Mouse (Mus musculus) embryonic facial prominence, embryonic 13.5 days (tissue): ENCODE measurements around the gene Dlst. TPM values are rescaled to one million over a fixed set of nuclear protein-coding genes. Genes with fewer than 3 reads are reported as not detected.

Experiments used
- ATAC-seq: fragments of 200-750 bp; cut with Nextera tagmentation; 2 replicates; pipeline ENCODE4 v1.8.0; 2017; ENCODE audit warnings: low read depth; ENCODE audit not compliant: insufficient number of reproducible peaks, insufficient read depth, low FRiP score, low TSS enrichment
- H3K27ac ChIP-seq: fragments of 300-500 bp; sonication (generic); 2 replicates; pipeline ENCODE4 v1.5.1; 2015; ENCODE audit warnings: moderate library complexity, mild to moderate bottlenecking, inconsistent platforms
- H3K27me3 ChIP-seq: fragments of 300-500 bp; sonication (generic); 2 replicates; pipeline ENCODE4 v1.6.1; 2015; ENCODE audit warnings: mild to moderate bottlenecking, inconsistent platforms
- H3K36me3 ChIP-seq: fragments of 300-500 bp; sonication (generic); 2 replicates; pipeline ENCODE4 v1.6.1; 2015; ENCODE audit warnings: mild to moderate bottlenecking, inconsistent platforms
- H3K4me1 ChIP-seq: fragments of 300-500 bp; sonication (generic); 2 replicates; pipeline ENCODE4 v1.6.1; 2015; ENCODE audit warnings: inconsistent platforms
- H3K4me2 ChIP-seq: fragments of 300-500 bp; sonication (generic); 2 replicates; pipeline ENCODE4 v1.6.1; 2015; ENCODE audit warnings: moderate library complexity, mild to moderate bottlenecking, inconsistent platforms
- H3K4me3 ChIP-seq: fragments of 300-500 bp; sonication (generic); 2 replicates; pipeline ENCODE4 v1.5.1; 2015; ENCODE audit warnings: mild to moderate bottlenecking, inconsistent platforms
- H3K9ac ChIP-seq: fragments of 300-500 bp; sonication (generic); 2 replicates; pipeline ENCODE4 v1.6.1; 2015; ENCODE audit warnings: mild to moderate bottlenecking, inconsistent platforms
- H3K9me3 ChIP-seq: fragments of 300-500 bp; sonication (generic); 2 replicates; pipeline ENCODE4 v1.6.1; 2016; ENCODE audit warnings: inconsistent platforms
- WGBS: fragments of 180-500 bp; shearing (Covaris S2); methylation state at CpG from one replicate; pipeline ENCODE4 v1.1.7; 2015; ENCODE audit warnings: mixed read lengths; 5-methylcytosine and 5-hydroxymethylcytosine counted together
- polyA plus RNA-seq: library from polyadenylated mRNA; unstranded; fragments of >200 nt; fragmentation: Nextera tagmentation; extraction: Ambion mirVana; gene quantifications from 2 replicates; pipeline ENCODE4 v1.2.1, GENCODE M21; 2015

Dlst gene
- polyA plus RNA-seq, 1 experiment from 2014 or later, result 108 TPM

GRCm38 (mm10) chr12:85174016-85174415 is 63.4 kb downstream of the Dlst start:
- no peak overlapping the region for H3K27ac ChIP-seq
- no peak overlapping the region for H3K4me3 ChIP-seq
- peaks cover 15% of the 10 kb centered on the region for H3K27me3 ChIP-seq
- ATAC-seq, result no peak
- no peaks in the 10 kb centered on the region for H3K9me3 ChIP-seq
- WGBS, result 67% methylated on average over 7 of the region's 7 CpGs
- H3K4me1 ChIP-seq, result peaks cover 59% of the 10 kb centered on the region
- no peaks in the 10 kb centered on the region; the same call in 1 of the 2 replicates for H3K36me3 ChIP-seq
- 0 out of 2 replicates have a peak overlapping the region, but pooled peaks have one; percentile 12 for H3K9ac ChIP-seq
- H3K4me2 ChIP-seq, result peak overlapping the region; percentile 65

GRCm38 (mm10) chr12:85175087-85175675 is 64.5 kb downstream of the Dlst start:
- ATAC-seq, result no peak
- Histone ChIP-seq H3K36me3 (no peaks in the 10 kb centered on the region; the same call in 1 of the 2 replicates), H3K4me1 (peaks cover 48% of the 10 kb centered on the region), H3K27me3 (peaks cover 22% of the 10 kb centered on the region), H3K4me3 (peak overlapping the region; percentile 41), H3K4me2 (peak overlapping the region; percentile 65), H3K9me3 (no peaks in the 10 kb centered on the region), H3K9ac (peak overlapping the region; percentile 63), H3K27ac (peak overlapping the region; percentile 60)
- 47% methylated on average over 16 of the region's 16 CpGs for WGBS

GRCm38 (mm10) chr12:85175926-85176845 is 65.6 kb downstream of the Dlst start:
- H3K27ac ChIP-seq, result peak overlapping the region; percentile 60
- no peaks in the 10 kb centered on the region; the same call in 1 of the 2 replicates for H3K36me3 ChIP-seq
- H3K27me3 ChIP-seq, result peaks cover 28% of the 10 kb centered on the region
- H3K4me2 ChIP-seq, result peak overlapping the region; percentile 65
- peak overlapping the region; percentile 41 for H3K4me3 ChIP-seq
- peak; percentile 53 for ATAC-seq
- 10% methylated on average over 11 of the region's 11 CpGs for WGBS
- peaks cover 40% of the 10 kb centered on the region for H3K4me1 ChIP-seq
- H3K9ac ChIP-seq, result peak overlapping the region; percentile 63
- H3K9me3 ChIP-seq, result no peaks in the 10 kb centered on the region

GRCm38 (mm10) chr12:85176846-85177523 is 66.4 kb downstream of the Dlst start:
- WGBS, result 2% methylated on average over 32 of the region's 32 CpGs
- H3K4me1 ChIP-seq, result peaks cover 48% of the 10 kb centered on the region
- H3K9me3 ChIP-seq, result no peaks in the 10 kb centered on the region
- peak overlapping the region; percentile 63 for H3K9ac ChIP-seq
- ATAC-seq, result peak; percentile 28; the same call in 1 of the 2 replicates
- peak overlapping the region; percentile 65 for H3K4me2 ChIP-seq
- no peak overlapping the region for H3K27ac ChIP-seq
- H3K36me3 ChIP-seq, result no peaks in the 10 kb centered on the region
- H3K4me3 ChIP-seq, result peak overlapping the region; percentile 41
- peaks cover 32% of the 10 kb centered on the region for H3K27me3 ChIP-seq

- H3K9ac ChIP-seq, result peak within 1 kb of the TSS; percentile 63
- peak within 1 kb of the TSS; percentile 41 for H3K4me3 ChIP-seq
- no peak for ATAC-seq
- H3K27ac ChIP-seq, result no peak within 1 kb of the TSS
- H3K4me2 ChIP-seq, result peak within 1 kb of the TSS; percentile 65
- H3K9me3 ChIP-seq, result no peaks in the 10 kb centered on the region
- H3K27me3 ChIP-seq, result peaks cover 40% of the 10 kb centered on the region
- H3K36me3 ChIP-seq, result no peaks in the 10 kb centered on the region
- peaks cover 56% of the 10 kb centered on the region for H3K4me1 ChIP-seq
- WGBS, result 75% methylated on average over 10 of the region's 10 CpGs
Measured at GRCm38 (mm10) chr12:85177740-85178239, 67.2 kb downstream of the Dlst start, which contains the start of gene Pgf. Gene Pgf, minus strand, starts transcription at chr12:85177790.

GRCm38 (mm10) chr12:85178294-85178693 is 67.7 kb downstream of the Dlst start:
- ATAC-seq, result no peak
- H3K9me3 ChIP-seq, result no peaks in the 10 kb centered on the region
- H3K9ac ChIP-seq, result no peak overlapping the region
- H3K4me3 ChIP-seq, result no peak overlapping the region
- peaks cover 58% of the 10 kb centered on the region for H3K4me1 ChIP-seq
- H3K27ac ChIP-seq, result no peak overlapping the region
- H3K4me2 ChIP-seq, result no peak overlapping the region
- no peaks in the 10 kb centered on the region for H3K36me3 ChIP-seq
- 75% methylated on average over 2 of the region's 2 CpGs for WGBS
- peaks cover 43% of the 10 kb centered on the region for H3K27me3 ChIP-seq

GRCm38 (mm10) chr12:85181475-85182344 is 71.1 kb downstream of the Dlst start:
- no peaks in the 10 kb centered on the region for H3K9me3 ChIP-seq
- H3K36me3 ChIP-seq, result no peaks in the 10 kb centered on the region
- 15% methylated on average over 17 of the region's 17 CpGs for whole genome bisulfite sequencing
- peak overlapping the region; percentile 41; the same call in 1 of the 2 replicates for H3K9ac ChIP-seq
- no peak overlapping the region for H3K4me3 ChIP-seq
- ATAC-seq, result no peak
- peak overlapping the region; percentile 34 for H3K4me2 ChIP-seq
- peaks cover 48% of the 10 kb centered on the region for H3K27me3 ChIP-seq
- peaks cover 37% of the 10 kb centered on the region for H3K4me1 ChIP-seq
- H3K27ac ChIP-seq, result no peak overlapping the region

GRCm38 (mm10) chr12:85182345-85182643 is 71.7 kb downstream of the Dlst start:
- Histone ChIP-seq H3K27me3 (peaks cover 48% of the 10 kb centered on the region), H3K4me1 (peaks cover 31% of the 10 kb centered on the region), H3K36me3 (no peaks in the 10 kb centered on the region), H3K27ac (no peak overlapping the region), H3K9me3 (no peaks in the 10 kb centered on the region), H3K4me3 (no peak overlapping the region), H3K4me2 (peak overlapping the region; percentile 34), H3K9ac (peak overlapping the region; percentile 4; the same call in 1 of the 2 replicates)
- no peak for ATAC-seq
- WGBS, result 6% methylated on average over 8 of the region's 8 CpGs

GRCm38 (mm10) chr12:85182898-85183297 is 72.3 kb downstream of the Dlst start:
- Histone ChIP-seq H3K4me1 (peaks cover 26% of the 10 kb centered on the region), H3K4me2 (no peak overlapping the region), H3K9ac (no peak overlapping the region), H3K27me3 (peaks cover 43% of the 10 kb centered on the region), H3K36me3 (no peaks in the 10 kb centered on the region), H3K4me3 (no peak overlapping the region), H3K9me3 (no peaks in the 10 kb centered on the region), H3K27ac (no peak overlapping the region)
- ATAC-seq, result no peak
- 68% methylated on average over 5 of the region's 5 CpGs for WGBS

- H3K9ac ChIP-seq, result no peak overlapping the region
- H3K9me3 ChIP-seq, result no peaks in the 10 kb centered on the region
- peaks cover 26% of the 10 kb centered on the region for H3K4me1 ChIP-seq
- ATAC-seq, result no peak
- H3K4me2 ChIP-seq, result no peak overlapping the region
- H3K27me3 ChIP-seq, result peaks cover 32% of the 10 kb centered on the region
- H3K4me3 ChIP-seq, result no peak overlapping the region
- H3K36me3 ChIP-seq, result no peaks in the 10 kb centered on the region
- 60% methylated on average over 5 of the region's 5 CpGs for WGBS
- H3K27ac ChIP-seq, result no peak overlapping the region
Measured at GRCm38 (mm10) chr12:85184118-85184517, 73.5 kb downstream of the Dlst start.
